Mouse (Mus musculus) induced T-regulatory cell, adult 2 months (primary cell): ENCODE measurements around the gene Mast2.
A peak's percentile ranks its signal among the peaks of the same experiment; 100 is the strongest.

Experiments
- DNase-seq: peaks from one replicate; pipeline ENCODE4 v3.0.0-alpha.2; 2012; ENCODE audit warnings: low read depth

Mast2 gene

DNA sequence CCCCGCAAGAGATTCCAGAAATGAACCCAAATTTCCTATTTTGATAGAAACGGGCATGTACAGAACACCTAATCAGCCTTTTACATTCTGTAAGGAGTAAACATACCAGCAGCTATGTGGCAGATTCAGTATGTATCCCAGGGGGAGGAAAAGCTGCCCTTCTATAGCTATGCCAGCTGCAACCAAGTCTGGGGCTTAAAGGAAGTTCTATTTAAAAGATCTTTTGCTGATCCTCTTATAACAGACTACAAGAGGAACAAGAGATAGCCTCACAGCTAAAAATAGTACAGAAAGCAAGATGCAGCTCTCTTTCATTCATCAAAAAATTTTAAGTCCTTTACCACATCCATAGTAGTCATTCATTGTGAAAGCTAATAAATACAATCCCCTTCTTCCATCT, 57.3 kb downstream of the Mast2 start:
- DNase-seq, result no peak

DNA sequence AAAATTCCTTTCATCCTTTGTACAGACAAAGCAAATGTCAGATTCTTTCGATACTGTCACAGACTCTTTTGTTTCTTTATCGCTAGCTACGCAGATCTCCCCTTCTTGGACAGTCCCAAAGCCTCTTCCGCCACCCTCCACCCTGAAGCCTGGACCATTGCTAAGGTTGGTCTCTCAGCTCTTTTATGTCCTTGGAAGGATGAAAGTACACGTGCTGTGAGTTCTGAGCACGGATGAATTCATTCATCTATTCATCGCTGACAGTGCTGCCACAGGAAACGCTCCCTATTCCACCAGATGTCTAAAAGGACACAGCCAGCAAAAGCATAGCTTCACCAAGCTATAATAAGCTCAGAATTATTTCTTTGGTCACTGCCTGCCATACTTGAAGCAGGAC, 58.0 kb downstream of the Mast2 start:
- no peak for DNase-seq

DNA sequence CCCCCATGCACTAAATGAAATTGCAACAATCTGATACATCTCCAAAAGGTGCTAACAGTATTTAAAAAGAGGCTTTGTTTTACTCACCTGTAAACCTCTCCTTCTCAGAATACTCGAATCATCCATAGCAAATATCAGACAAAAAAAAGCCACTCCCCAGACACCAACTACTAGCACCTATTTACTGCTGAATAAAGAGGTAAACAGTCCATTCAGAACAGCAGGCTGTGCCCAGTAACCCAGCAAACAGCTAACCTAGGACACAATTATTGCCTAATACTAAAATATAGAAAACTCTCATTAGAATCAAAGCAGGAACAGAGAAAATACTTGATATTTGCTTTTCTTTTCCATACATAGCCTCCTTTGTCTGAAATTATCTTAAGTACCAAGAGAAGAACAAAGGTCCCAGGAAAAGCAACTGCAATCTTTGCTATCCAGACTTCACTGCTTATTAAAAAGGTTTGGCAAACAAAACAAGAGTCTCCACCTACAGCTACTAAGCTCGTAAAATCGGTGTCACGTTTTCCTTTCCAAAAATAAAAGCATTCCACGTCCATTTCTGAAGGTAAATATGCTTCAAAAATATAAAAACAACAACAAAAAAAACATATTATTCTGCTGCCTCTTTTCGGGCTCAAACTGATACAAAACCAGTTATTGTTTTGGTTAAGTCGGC, 58.6 kb downstream of the Mast2 start:
- DNase-seq, result no peak

DNA sequence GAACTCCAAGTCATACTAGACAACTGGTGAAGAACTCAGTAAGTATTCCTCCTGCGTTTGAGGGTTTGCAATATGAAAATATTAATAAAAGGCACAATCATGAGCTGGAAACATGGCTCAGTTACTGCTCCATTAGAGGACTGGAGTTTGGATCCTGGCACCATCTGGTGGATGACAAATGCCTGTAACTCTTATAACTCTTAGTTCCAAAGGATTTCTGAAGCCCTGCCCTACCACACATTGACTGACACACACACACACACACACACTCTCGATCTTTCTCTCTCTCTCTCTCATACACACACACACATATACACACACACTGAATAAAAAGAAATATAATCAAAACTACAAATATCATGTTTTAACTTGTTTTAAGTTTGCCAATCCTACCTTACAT, 60.1 kb downstream of the Mast2 start:
- DNase-seq, result no peak

DNA sequence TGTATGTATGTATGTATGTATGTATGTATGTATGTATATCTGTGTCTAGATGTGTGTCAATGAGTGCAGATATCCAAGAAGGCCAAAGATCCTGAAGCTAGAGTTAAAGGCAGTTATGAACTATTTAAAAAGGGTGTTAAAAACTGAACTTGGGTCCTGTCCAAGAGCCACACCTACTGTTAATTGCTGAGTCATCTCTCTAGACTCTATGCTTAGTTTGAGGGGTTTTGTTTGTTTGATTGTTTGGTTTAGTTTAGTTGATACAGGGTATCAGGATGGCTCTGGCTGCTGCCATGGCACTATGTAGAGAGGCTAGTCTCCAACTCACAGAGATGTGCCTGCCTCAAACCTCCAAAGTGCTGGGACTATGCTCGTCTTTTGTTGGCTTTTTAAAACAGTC, 61.3 kb downstream of the Mast2 start:
- no peak for DNase-seq

DNA sequence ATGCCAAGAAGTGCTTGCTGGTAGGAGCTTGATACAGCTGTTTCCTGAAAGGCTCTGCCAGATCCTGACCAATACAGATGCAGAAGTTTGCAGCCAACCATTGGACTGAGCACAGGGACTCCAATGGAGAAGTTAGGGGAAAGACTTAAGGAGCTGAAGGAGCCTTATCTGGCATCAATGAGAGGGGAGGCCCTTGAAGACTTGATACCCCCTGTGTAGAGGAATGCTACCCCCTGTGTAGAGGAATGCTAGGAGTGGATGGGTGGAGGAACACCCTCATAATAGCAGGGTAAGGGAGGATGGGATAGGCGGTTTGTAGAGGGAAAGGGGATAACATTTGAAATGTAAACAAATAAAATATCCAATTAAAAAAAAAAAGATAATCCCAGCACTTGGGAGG, 65.9 kb downstream of the Mast2 start:
- DNase-seq, result no peak

DNA sequence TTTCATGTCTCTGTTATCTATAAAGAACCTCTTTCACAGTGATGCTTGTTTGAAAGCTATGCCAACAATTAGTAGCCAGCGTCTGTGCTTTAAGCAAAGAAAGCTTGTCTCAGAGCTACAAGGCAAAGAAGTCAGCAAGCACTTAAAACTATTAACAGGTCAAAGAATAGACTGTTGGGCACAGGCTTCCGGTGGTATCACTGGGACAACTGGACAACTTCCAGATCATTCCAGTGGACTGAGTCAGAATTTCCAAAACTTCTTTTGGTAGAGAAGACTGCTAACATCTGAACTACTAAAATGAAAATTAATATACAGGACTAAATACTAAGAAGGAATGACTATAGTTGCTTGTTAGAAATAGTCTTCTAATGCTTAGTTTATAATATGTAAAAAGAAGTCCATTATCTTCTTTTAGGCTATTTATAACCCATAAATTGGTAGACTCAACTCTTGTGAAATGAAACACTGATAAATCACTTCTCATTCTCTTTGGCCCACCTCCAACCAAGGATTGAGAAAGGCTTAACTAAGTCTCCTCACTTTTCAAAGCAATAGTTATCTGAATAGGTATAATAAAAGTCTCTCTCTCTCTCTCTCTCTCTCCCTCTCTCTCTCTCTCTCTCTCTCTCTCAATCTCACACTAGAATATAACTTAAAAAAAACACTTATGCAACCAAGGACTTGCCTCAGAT, 85.9 kb downstream of the Mast2 start:
- no peak for DNase-seq

DNA sequence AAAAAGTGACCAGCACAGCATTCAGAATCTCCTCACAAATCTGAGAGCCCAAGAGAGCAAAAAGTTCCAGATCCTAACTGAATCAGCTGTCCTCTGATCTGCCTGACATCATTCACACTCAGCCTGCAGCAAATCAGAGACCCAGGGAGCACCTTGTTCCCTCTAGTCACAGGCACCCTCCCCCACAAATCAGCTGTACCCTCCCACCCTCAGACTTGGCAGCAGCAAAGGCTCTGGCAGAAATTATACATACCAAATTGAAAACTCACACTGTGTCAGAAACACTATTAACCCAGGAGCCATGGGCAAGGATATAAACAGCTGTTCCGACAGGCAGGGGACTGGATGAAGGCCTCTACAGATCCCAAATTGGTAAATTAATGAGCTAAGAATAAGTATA, 92.3 kb downstream of the Mast2 start:
- DNase-seq, result no peak

DNA sequence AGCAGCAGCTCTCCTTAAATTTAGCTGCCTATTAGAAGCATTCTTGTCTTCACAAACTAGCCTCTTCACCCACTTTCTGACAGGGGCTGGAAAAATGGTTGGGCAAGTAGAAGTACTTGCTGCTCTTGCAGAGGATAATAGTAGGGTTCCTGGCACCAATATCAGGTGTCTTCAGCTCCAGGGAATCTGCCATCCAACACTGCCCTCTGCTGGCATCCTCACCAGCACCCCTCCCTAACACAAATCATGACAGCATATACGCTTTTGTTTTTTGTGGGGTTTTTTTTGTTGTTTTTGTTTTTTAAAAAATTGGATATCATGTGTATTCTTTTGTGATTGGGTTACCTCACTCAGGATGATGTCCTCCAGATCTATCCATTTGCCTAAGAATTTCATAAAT, 105.9 kb downstream of the Mast2 start:
- peak; percentile 52 for DNase-seq

DNA sequence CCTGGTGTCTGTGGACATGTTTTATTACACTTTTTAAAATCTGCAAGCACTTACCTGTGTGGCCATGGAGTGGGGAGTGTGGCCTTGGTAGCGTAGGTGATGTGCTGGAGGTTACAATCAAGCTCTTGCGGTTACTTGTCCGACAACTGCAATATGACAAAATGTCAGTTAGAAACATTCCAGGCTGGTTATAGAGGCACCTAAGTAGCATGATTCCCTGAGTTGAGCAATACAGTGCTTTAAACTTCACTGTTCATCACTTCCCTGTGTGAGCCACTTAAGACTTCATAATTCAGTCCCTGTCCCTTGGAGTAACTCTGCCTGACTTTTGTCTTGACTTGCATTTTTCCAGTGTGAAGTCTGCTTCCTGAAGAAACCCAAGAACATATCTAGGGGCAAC, 111.1 kb downstream of the Mast2 start:
- no peak for DNase-seq

DNA sequence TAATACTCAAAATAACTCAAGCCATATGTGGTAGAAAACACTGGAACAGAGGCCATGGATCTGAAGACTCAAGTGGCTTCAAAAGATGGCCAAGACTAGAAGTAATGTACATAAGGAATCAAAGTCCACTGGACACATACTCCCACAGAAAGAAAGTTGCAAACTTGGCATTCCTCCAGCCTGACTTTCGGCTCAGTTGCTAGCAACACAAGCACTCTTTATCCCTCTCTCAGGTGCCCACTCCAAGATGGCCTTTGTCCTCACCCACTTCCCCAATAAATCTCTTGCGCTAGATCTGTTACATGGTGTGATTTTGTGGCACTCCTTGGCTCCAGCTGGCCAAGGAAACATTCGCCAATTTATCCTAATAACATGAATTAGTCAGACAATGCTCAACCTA, 111.5 kb downstream of the Mast2 start:
- no peak for DNase-seq

DNA sequence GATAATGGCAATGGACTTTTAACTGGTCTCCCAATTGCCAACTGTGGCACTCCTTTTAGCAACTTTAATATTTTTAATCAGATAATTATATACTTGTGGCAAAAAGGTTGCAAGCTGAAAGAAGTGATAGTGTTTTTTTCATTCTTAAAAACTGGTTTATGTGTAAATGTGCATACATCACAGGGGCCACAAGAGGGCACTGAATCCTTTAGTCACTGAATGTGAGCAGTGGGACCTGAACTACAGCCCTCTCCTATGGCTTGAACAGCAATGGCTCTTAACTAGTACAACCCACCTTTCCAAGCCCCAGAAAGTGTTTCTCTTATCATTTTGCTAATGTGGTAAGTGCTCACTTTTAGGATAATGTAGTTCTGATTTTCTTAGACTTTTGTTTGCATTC, 121.9 kb downstream of the Mast2 start:
- peak; percentile 59 for DNase-seq

DNA sequence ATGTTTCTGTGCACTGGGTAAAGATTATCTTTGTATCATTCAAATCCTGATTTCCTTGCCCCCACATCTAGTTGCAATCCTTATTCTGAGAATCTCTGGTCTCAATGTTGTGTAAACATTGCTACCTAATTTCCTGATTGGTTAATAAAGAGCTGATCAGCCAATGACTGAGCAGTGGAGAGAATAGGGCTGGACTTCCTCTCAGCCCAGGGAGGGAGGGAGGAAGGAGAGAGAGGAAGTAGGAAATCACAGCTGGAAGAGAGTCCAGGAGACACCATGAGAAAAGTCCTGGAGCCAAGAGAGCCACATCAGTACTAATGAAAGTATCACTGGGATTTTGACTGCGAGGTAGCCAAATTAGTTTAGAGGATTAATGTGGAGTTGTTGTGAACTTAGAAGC, 127.7 kb downstream of the Mast2 start:
- no peak for DNase-seq

DNA sequence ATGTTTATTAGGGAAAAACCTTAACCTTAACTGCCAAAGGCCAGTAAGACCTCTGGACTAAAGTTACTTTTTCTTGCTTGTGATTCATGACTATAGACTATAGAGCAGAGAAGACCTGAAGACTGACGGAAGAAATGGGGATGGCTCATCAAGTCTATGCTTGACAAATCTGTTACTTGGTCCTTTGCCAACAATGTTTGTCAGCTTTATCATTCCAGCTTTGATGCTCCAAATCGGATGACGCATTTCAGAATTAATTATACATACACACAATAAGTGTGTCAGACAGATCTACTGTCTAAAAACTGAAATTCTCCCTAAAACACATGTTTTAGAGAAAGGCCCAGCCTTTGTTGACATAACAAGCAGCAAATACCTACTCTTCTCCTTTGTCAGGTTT, 134.7 kb downstream of the Mast2 start:
- no peak for DNase-seq

DNA sequence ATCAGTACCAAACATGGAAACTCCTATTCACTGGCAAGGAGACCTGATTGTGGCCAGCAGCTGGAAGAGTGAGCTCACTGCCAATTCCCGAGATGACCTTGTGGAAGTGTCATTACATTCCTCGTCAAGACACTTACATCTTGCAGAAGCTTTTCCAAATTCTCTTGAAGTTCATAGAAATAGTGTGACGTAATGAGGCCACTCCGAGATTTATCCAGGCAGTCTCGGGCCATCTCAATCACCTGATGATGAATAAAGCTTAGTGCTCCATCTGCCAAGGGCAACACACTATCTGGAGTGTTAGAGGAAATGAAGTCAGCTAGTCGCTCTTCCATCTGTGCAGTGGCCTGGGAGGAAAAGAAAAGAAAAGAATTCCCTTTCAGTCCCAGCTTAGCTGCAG, 141.9 kb downstream of the Mast2 start:
- DNase-seq, result no peak

DNA sequence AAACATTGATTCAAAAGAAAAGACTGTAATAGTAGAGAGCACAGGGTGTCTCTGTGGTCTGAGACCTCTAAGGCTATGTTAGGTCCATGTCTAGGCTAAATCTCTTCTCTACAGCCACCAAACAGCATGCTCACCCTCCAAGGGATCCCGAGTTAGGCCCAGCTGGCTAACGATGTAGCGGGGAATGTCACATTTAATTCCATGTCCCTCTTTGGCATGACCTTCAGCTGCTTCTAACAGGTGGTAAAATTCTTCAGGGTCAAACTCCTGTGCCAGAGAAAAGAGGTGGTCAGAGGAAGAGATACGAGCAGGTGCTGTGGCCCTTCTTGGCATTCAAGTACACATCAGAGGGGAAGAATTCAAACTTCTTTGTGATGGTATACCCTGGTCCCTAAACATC, 146.4 kb downstream of the Mast2 start:
- no peak for DNase-seq

DNA sequence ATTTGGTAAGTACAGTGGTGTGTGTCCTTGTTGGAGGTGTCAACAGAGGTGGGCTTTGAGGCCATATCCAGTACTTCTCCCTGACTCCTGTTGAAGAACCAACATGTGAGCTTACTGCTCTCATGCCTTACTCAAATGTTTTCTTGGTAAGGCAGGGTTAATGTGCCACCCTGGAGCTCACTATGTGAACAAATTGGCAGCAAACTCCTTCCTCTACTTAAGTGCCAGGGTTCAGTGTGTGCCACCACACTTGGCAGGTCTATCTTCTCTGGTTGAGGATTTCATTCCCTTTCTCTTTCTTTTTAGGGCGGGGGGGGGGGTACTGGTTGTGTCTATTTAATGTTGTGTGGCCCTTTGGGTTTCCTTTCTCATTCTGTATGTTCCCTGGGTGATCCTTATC, 159.4 kb downstream of the Mast2 start:
- DNase-seq, result no peak

DNA sequence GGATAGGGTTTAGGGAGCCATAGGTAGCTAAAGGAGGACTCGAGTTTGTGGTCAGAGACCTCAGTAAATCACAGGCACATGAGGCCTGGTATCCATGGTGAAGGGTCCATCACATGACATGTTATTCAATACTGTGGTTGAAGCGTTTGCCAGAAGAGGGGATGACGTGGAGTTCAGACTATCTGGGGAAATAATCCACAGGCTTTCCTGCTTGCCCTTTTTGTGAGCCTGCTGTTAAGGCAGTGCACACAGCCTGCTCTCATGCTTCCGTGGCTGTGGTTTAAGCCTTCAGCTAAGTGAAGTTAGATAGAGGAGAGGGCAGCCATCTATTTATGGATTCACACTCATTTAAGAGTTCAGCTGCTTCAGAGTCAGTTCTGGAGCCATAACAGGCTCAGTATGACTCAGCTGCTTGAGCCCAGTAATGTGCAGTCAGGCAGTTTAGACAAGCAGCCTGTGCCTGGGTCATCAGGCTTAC, 163.1 kb downstream of the Mast2 start:
- no peak for DNase-seq

DNA sequence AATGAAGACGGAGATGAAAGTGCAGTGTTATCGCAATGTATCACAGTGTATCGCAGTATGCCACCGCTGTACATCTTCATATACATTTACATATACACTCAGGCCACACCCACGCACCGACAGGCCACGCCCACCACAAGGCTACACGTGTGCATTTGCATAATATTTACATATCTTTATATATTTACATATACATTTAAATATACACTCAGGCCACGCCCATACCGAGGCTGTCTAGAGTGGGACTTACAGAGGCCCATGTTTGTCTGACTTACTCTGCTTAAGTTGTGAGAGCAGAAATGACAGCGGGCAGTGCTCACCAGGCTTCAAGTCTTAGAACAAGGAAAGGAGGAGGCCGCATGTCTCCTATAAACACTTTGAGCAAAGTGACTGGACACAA, 170.7 kb downstream of the Mast2 start:
- peak; percentile 14 for DNase-seq

DNA sequence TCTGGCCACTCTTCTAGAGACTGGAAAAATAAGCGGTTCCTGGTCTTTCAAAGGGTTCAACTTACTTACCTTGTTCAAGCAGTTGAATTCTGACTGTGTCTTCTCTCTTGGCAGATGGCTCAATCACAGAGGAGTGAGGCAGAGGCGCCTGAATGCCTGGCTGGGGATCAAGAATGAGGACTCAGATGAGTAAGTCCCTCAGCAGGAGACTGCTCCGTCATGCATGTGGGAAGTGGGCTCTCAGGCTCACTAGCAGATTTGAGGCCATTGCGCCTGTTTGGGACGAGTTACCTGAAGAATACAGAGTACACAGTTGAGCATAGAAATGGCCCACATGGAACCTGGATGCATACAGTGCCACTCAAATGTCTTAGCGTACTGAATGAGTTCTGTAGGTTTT, 172.4 kb downstream of the Mast2 start:
- no peak for DNase-seq

DNA sequence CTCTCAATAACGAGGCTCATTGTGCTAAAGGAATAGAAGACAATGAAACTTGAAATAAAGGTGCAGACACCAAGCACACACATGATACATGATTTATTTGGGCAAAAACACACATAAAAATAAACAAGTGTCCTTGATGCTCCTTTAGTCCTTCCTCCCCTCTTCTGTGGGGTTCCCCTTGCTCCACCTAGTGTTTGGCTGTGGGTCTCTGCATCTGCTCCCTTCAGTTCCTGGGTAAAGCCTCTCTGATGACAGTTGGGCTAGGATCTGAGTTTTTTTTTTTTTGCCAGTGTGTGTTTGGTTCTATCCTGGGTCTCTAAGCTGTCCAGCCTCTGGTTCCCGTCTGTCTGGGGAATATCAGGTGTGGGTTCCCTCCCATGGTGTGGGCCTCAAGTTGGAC, 181.8 kb downstream of the Mast2 start:
- peak; percentile 16 for DNase-seq

DNA sequence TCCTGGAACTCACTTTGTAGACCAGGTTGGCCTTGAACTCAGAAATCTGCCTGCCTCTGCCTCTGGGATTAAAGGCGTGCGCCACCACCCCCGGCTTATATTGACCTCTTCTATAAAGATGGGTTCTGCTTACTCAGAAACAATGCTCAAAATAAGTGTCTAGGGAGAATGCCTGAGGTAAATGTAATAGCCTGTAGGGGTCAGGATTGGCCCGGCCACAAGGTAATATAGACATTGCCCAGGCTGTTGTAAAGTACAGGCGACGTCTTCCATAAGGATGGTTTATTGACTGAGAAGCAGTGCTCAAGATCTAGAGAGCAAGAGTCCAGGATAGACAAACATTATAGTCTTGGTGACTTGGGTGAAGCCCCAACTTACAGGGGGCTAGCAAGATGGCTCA, 195.8 kb downstream of the Mast2 start:
- DNase-seq, result no peak
